Mouse (Mus musculus) cerebellum, postnatal 10 days (tissue): ENCODE measurements at regions not wholly inside any gene's neighbourhood (a gene's known extent, or its start where the extent isn't known, plus 50 kb on each side); places are given as distances from the start of the nearest gene placed in this dataset.
"Not testable (repeated sequence)": the region's sequence is repeated elsewhere in the genome, so short reads cannot be mapped to it uniquely, and the experiment has no call there.

Experiments used
- DNase-seq, 2 experiments: peaks; one replicate each; pipeline ENCODE4 v3.0.0; 2021; ENCODE audit warnings: mixed read lengths in 2 of 2

- no peak for DNase-seq
Measured at GRCm38 (mm10) chr17:76703823-76704222, 1152.1 kb upstream of the Fam98a start.

- no peak for DNase-seq
Measured at GRCm38 (mm10) chr17:76696219-76696618, 1144.5 kb upstream of the Fam98a start.

- DNase-seq: peak in 1 of 2 experiments; percentile 5
Measured at GRCm38 (mm10) chr17:76658056-76658455, 1106.3 kb upstream of the Fam98a start.

- DNase-seq: peak; percentile 23 to 32
Measured at GRCm38 (mm10) chr17:76625976-76626375, 1074.2 kb upstream of the Fam98a start.

GRCm38 (mm10) chr17:76605237-76605636, 1053.5 kb upstream of the Fam98a start:
- no peak for DNase-seq

GRCm38 (mm10) chr17:76578323-76578722, 1026.6 kb upstream of the Fam98a start:
- no peak for DNase-seq

- DNase-seq: no peak
Measured at GRCm38 (mm10) chr17:76559725-76560124, 1008.0 kb upstream of the Fam98a start.

GRCm38 (mm10) chr17:76545566-76545965, 993.8 kb upstream of the Fam98a start:
- DNase-seq: peak; percentile 7 to 35

GRCm38 (mm10) chr17:76535772-76536171, 984.0 kb upstream of the Fam98a start:
- no peak for DNase-seq

- DNase-seq: no peak
Measured at GRCm38 (mm10) chr17:76501732-76502131, 950.0 kb upstream of the Fam98a start.

- DNase-seq: no peak
Measured at GRCm38 (mm10) chr17:76500446-76500845, 948.7 kb upstream of the Fam98a start.

GRCm38 (mm10) chr17:76499981-76500380, 948.2 kb upstream of the Fam98a start:
- DNase-seq: not testable (repeated sequence)

GRCm38 (mm10) chr17:76487347-76487746, 935.6 kb upstream of the Fam98a start:
- DNase-seq: no peak

- DNase-seq: peak; percentile 3 to 4
Measured at GRCm38 (mm10) chr17:76484130-76484529, 932.4 kb upstream of the Fam98a start.

- DNase-seq: peak in 1 of 2 experiments; percentile 1
Measured at GRCm38 (mm10) chr17:76451296-76451834, 899.6 kb upstream of the Fam98a start.
